Mouse (Mus musculus) megakaryocyte, embryonic 14.5 days (primary cell): ENCODE measurements around the gene Rybp. TPM values are rescaled to one million over a fixed set of nuclear protein-coding genes. Genes with fewer than 3 reads are reported as not detected.

Experiments used
- H3K27me3 ChIP-seq: replicated peaks from 2 replicates; pipeline ENCODE3; 2012; ENCODE audit warnings: inconsistent platforms
- H3K36me3 ChIP-seq: replicated peaks from 2 replicates; pipeline ENCODE3; 2012; ENCODE audit warnings: low read length, inconsistent platforms, mixed read lengths
- H3K4me1 ChIP-seq: 2 replicates; pipeline ENCODE4 v1.6.1; 2012; ENCODE audit warnings: inconsistent platforms
- H3K4me3 ChIP-seq: replicated peaks from 2 replicates; pipeline ENCODE3; 2012; ENCODE audit warnings: moderate library complexity, mild to moderate bottlenecking, inconsistent platforms
- H3K9me3 ChIP-seq: 2 replicates; pipeline ENCODE4 v1.6.1; 2012; ENCODE audit warnings: inconsistent platforms
- FLI1 ChIP-seq: IDR thresholded peaks from 2 replicates; pipeline ENCODE4 v1.6.1; 2012; ENCODE audit warnings: low read length, inconsistent platforms, mixed read lengths
- GATA1 ChIP-seq: IDR thresholded peaks from 3 replicates; pipeline ENCODE4 v1.6.1; 2012; ENCODE audit warnings: mixed read lengths, low read length, inconsistent platforms, borderline replicate concordance
- polyA plus RNA-seq: library from polyadenylated mRNA; stranded (reverse); fragments of >175 nt; gene quantifications from 2 replicates; pipeline ENCODE4 v1.2.3, GENCODE M21; 2012; ENCODE audit warnings: low replicate concordance; ENCODE audit not compliant: insufficient read depth

Gene Rybp
- polyA plus RNA-seq, 1 experiment: 1.7 TPM

GRCm38 (mm10) chr6:100259607-100260006 lies 27.7 kb downstream of the Rybp start:
- no peaks in the 10 kb centered on the region for H3K36me3 ChIP-seq
- TF ChIP-seq GATA1: no peak
- TF ChIP-seq FLI1: no peak
- H3K4me3 ChIP-seq: no peak overlapping the region
- H3K27me3 ChIP-seq: no peaks in the 10 kb centered on the region
- H3K4me1 ChIP-seq: peaks cover 55% of the 10 kb centered on the region
- no peaks in the 10 kb centered on the region for H3K9me3 ChIP-seq

- TF ChIP-seq FLI1 (no peak), GATA1 (no peak)
- no peaks in the 10 kb centered on the region for H3K36me3 ChIP-seq
Observed at GRCm38 (mm10) chr6:100258278-100258677, 29.0 kb downstream of the Rybp start.

DNA sequence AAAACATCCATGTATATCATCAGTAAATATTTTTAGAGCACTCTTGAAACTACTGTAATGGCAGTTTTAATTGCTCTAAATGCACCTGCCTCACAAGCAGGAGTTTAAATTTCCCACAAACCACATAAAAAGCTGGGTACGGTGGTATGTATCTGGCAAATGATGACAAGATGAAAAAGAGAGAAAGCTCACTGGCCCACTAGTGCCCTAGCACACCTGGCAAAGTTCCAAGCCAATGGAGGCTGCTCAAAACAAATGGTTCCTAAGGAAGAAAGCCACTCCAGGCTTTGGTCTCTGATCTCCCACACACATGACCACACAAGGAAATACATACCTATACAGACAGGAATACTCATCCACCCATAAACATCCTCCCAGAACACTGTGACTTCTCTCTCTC lies 31.9 kb downstream of the Rybp start:
- H3K27me3 ChIP-seq: no peaks in the 10 kb centered on the region
- no peak overlapping the region for H3K4me3 ChIP-seq
- H3K4me1 ChIP-seq: peaks cover 42% of the 10 kb centered on the region
- H3K36me3 ChIP-seq: no peaks in the 10 kb centered on the region
- TF ChIP-seq FLI1 (no peak), GATA1 (no peak)
- no peaks in the 10 kb centered on the region for H3K9me3 ChIP-seq

More at GRCm38 (mm10) chr6:100258278-100258677, 29.0 kb downstream of the Rybp start:
- Histone ChIP-seq H3K9me3 (no peaks in the 10 kb centered on the region), H3K4me3 (no peak overlapping the region), H3K4me1 (peaks cover 56% of the 10 kb centered on the region), H3K27me3 (no peaks in the 10 kb centered on the region)

GRCm38 (mm10) chr6:100254671-100255070 lies 32.6 kb downstream of the Rybp start:
- H3K9me3 ChIP-seq: no peaks in the 10 kb centered on the region
- TF ChIP-seq FLI1 (no peak), GATA1 (no peak)
- H3K4me3 ChIP-seq: no peak overlapping the region
- H3K27me3 ChIP-seq: no peaks in the 10 kb centered on the region
- peaks cover 41% of the 10 kb centered on the region for H3K4me1 ChIP-seq
- no peaks in the 10 kb centered on the region for H3K36me3 ChIP-seq

GRCm38 (mm10) chr6:100244474-100244873 lies 42.8 kb downstream of the Rybp start:
- Histone ChIP-seq H3K4me1 (peaks cover 17% of the 10 kb centered on the region), H3K27me3 (no peaks in the 10 kb centered on the region), H3K36me3 (peaks cover 3% of the 10 kb centered on the region), H3K9me3 (no peaks in the 10 kb centered on the region), H3K4me3 (no peak overlapping the region)
- TF ChIP-seq GATA1: no peak
- no peak for TF ChIP-seq FLI1

DNA sequence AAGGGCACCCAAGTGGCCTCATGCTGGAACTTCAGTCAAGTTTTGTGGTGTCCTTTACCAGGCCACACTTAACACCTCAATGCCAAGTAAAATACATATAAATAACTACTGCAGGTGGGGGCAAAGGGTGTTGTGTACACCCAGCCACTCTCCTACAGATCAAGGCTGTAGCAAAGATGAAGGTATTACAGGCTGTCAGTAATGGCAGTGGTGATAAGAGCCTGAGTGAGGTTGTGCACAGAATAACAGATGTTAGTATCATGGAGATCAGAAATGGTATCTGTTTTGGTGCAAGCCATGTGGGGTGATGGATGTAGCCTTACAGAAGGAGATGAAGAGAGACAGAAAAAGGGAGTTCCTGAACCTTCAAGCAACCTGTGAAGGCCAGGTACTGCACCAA lies 52.2 kb downstream of the Rybp start:
- H3K9me3 ChIP-seq: no peaks in the 10 kb centered on the region
- H3K36me3 ChIP-seq: peaks cover 10% of the 10 kb centered on the region
- no peak overlapping the region for H3K4me3 ChIP-seq
- H3K27me3 ChIP-seq: no peaks in the 10 kb centered on the region
- H3K4me1 ChIP-seq: peaks cover 15% of the 10 kb centered on the region
- TF ChIP-seq FLI1 (no peak), GATA1 (no peak)

- no peak for TF ChIP-seq FLI1
- no peak for TF ChIP-seq GATA1
- peaks cover 10% of the 10 kb centered on the region for H3K36me3 ChIP-seq
- H3K4me1 ChIP-seq: peaks cover 15% of the 10 kb centered on the region
- H3K9me3 ChIP-seq: no peaks in the 10 kb centered on the region
- no peaks in the 10 kb centered on the region for H3K27me3 ChIP-seq
- H3K4me3 ChIP-seq: no peak overlapping the region
Observed at GRCm38 (mm10) chr6:100233522-100233921, 53.8 kb downstream of the Rybp start.

GRCm38 (mm10) chr6:100233061-100233460 lies 54.2 kb downstream of the Rybp start:
- Histone ChIP-seq H3K36me3 (peaks cover 11% of the 10 kb centered on the region), H3K9me3 (no peaks in the 10 kb centered on the region), H3K27me3 (no peaks in the 10 kb centered on the region), H3K4me3 (no peak overlapping the region), H3K4me1 (peaks cover 15% of the 10 kb centered on the region)
- TF ChIP-seq GATA1: no peak
- no peak for TF ChIP-seq FLI1

DNA sequence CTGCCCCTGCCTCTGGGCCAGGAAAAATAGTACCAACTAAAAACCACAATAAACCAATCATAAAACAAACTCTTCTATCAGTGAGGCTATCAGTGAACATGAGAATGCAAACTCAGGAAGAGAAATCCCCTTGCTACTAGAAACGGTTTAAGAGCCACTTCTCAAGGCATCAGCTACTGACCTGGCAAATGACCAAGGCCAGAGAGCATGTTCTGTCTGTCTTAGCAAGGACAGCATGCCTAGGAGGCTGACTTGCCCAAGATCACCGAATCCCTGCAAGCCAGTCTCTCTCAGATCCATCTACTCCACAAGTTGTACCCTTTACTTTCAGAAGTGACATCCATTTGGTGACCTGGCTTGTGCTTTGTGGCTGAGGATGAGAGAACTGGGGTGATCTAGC lies 61.1 kb downstream of the Rybp start:
- Histone ChIP-seq H3K9me3 (no peaks in the 10 kb centered on the region), H3K4me3 (no peak overlapping the region), H3K4me1 (no peaks in the 10 kb centered on the region), H3K27me3 (peaks cover 2% of the 10 kb centered on the region), H3K36me3 (peaks cover 10% of the 10 kb centered on the region)
- TF ChIP-seq GATA1 (no peak), FLI1 (no peak)

- TF ChIP-seq GATA1 (no peak), FLI1 (no peak)
- peaks cover 10% of the 10 kb centered on the region for H3K36me3 ChIP-seq
- peaks cover 11% of the 10 kb centered on the region for H3K27me3 ChIP-seq
- H3K9me3 ChIP-seq: no peaks in the 10 kb centered on the region
- no peak overlapping the region for H3K4me3 ChIP-seq
- no peaks in the 10 kb centered on the region for H3K4me1 ChIP-seq
Observed at GRCm38 (mm10) chr6:100223932-100224331, 63.4 kb downstream of the Rybp start.

- H3K27me3 ChIP-seq: peaks cover 13% of the 10 kb centered on the region
- peaks cover 2% of the 10 kb centered on the region; the same call in 1 of the 2 replicates for H3K4me1 ChIP-seq
- H3K9me3 ChIP-seq: no peaks in the 10 kb centered on the region
- H3K36me3 ChIP-seq: peaks cover 10% of the 10 kb centered on the region
- H3K4me3 ChIP-seq: no peak overlapping the region
- no peak for TF ChIP-seq FLI1
- no peak for TF ChIP-seq GATA1
Observed at GRCm38 (mm10) chr6:100223435-100223834, 63.9 kb downstream of the Rybp start.
